Mouse (Mus musculus) embryo, embryonic 11.5 days (tissue): ENCODE data around the gene Nipa2.

Experiments used
- DNase-seq: peaks from one replicate; pipeline ENCODE4 v3.0.0-alpha.2; 2012; ENCODE audit warnings: low read depth, low spot score

Gene Nipa2

GRCm38 (mm10) chr7:55962004-55962908 is at the start of gene Nipa2:
TSS of gene Nipa2 (minus strand) at chr7:55962476.
- peak; percentile 85 for DNase-seq

- DNase-seq, result no peak
Measured at GRCm38 (mm10) chr7:56011018-56011333, 48.7 kb upstream of the Nipa2 start.

DNA sequence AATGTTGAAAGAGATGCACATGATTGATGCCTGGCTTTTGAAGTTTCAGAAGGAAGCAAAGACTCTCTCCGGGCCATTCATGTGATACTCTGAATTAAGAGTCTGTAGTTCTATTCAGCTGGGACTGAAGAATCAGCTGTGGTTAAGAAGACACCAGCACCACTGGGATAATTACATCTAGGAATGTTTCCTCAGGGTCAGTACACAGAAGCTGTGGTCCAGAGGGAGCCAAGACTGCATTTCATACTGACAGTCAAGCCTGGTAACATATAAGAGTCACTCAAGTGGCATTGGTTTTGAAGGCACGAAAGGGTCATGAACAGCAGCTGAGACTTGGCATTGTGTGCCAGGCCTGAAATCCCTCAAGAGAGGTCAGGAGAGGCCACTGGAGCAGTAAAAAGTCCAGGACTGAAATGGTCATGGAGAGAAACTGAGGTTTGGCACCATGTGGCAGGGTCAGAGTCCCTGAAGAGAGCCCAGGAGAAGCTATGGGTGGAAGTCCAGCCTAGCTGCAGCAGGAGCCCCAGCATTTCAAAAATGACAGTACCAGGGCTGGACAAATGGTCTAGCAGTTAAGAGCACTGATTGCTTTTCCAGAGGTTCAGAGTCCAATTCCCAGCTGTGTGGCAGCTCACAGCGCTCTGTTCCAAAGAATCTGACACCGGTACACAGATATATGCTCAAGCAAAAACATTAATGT is 48.2 kb upstream of the Nipa2 start:
- DNase-seq, result no peak

- DNase-seq, result no peak
Measured at GRCm38 (mm10) chr7:55998997-55999396, 36.7 kb upstream of the Nipa2 start.

DNA sequence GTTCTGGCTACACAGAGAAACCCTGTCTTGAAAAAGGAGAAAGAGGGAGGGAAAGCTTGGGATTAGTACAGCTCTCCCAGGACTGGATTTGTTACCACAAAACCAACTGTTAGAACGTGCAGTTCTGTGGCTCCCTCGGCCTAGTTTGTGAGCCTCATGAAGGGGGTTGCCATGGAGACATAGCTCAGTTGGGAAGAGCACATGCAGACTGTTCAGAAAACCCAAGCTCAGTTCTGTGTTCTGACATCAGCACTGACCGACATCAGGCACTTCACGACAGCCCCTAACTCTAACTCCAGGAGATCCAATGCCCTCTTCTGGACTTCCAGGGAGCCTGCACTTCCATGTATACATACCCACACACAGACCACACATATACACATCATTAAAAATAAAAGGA is 32.7 kb upstream of the Nipa2 start:
- DNase-seq, result no peak

- no peak for DNase-seq
Measured at GRCm38 (mm10) chr7:55991858-55992257, 29.6 kb upstream of the Nipa2 start.

DNA sequence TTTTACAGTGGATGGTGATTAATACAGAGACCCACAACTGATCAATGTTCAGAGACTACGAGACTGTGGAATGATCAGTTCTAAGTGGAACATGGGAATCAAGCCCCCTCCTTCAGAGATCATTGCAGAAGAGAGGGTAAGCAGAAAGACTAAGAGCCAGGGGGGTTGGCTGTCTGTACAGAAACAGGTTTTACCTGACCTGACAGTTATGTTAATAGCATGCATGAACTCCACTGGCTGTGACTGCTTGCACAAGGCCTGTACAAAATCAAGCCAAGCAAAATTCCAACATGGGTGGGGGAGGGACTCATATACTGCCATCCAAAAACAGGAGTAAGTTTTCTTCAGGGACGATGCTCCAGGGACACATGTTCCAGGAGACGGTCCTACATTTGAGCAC is 28.9 kb upstream of the Nipa2 start:
- DNase-seq, result no peak

DNA sequence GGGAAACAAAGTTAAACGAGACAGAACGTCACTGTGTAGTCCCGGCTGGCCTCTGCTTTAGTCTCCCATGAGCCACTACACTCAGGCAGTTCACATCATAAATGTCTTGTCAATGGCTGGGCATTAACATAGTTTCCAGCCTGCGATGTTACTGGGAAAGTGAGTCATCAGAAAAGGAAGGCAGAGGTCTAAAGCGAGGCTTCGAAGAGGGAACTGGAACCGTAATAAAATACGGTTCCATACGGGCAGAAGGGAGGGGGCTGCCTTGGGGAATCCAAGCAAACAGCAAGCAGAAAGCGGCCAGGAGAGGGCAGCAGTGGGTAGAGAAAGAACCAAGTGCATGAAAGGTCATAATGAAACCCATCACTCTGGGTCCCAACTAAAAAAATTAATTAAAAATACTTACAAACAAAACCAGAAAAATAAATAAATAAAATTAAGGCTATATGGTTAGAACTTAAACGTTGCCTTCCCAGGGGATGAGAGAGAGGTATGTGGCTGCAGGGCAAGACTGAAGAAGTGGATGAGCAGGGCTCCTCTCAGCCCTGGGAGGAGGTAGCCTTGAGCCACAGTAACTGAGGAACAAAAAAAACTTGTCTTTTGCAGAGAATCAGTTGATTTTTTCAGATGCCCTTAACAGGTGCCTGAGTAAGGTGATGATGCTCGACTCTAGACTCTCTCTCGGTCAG is 24.4 kb upstream of the Nipa2 start:
- DNase-seq, result peak; percentile 62

- DNase-seq, result no peak
Measured at GRCm38 (mm10) chr7:55984754-55985153, 22.5 kb upstream of the Nipa2 start.

DNA sequence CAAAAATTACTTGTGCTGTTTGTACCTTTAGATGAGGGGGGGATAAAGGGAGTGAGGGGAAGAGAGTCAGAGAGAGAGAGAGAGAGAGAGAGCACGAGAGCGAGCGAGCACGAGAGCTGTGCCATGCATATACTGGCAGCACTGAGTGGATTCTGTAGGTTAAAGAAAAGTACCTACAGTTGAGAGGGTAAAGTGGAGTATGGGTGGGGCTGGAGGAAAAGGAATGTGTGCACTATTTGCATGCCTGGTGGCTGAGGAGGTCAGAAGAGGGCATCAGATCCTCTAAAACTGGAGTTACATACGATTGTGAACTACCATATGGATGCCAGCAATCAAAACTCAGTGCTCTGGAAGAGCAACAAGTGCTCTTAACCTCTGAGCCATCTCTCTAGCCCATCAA is 20.8 kb upstream of the Nipa2 start:
- no peak for DNase-seq

GRCm38 (mm10) chr7:55982010-55982700 is 19.9 kb upstream of the Nipa2 start:
- no peak for DNase-seq

DNA sequence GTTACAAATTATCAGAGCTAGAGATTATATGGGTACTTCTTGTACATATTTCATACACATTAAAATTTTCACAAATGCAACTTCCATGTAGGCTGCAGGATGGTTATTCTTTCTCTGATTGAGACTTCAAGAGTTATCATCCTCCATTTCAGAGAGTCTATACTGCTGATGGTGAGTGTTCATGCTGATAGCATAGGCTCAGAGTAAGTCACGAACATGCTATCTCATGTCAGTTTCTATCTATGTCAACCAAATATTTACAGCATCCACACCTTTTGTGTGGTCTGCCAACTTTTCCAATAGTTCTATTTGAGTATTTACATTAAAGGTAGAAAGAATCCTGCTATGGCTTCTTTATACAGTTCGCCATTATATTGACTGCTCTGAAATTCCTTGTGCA is 19.2 kb upstream of the Nipa2 start:
- DNase-seq, result no peak

GRCm38 (mm10) chr7:55974429-55974828 is 12.2 kb upstream of the Nipa2 start:
- DNase-seq, result no peak

GRCm38 (mm10) chr7:55969415-55969814 is 7.1 kb upstream of the Nipa2 start:
- no peak for DNase-seq

DNA sequence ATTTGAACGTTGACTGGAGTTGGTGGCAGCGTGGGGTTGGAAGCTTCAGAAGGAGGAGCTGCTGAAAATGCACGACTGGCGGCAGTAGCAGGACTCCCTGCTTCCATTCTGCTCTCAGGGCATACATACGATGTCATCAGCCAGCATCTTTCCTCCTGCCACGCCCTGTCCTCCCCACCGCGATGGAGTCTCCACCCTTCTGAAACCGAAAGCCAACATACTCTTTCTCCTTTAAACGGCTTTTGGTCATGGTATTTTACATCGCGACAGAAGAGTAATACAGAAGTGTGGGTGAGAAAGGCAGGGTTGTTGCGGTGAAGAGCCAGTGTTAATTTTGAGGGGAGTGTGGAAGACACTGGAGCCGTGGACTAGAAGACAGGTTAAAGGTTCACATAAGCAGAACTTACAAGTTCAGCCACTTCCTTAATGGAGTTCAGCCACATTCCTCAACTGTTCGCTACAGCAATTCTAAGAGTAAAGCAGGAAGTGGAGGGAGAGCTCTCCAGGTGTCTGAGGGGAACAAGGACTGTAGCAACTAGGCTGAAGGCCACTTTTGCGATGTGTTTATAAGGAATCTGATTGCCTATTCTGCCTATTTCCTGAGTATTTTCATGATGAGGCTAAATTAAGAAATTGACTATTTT is 6.1 kb upstream of the Nipa2 start:
- no peak for DNase-seq

- no peak for DNase-seq
Measured at GRCm38 (mm10) chr7:55966866-55967460, 4.7 kb upstream of the Nipa2 start.

GRCm38 (mm10) chr7:55960506-55960905 is 1.8 kb downstream of the Nipa2 start:
- DNase-seq, result no peak

DNA sequence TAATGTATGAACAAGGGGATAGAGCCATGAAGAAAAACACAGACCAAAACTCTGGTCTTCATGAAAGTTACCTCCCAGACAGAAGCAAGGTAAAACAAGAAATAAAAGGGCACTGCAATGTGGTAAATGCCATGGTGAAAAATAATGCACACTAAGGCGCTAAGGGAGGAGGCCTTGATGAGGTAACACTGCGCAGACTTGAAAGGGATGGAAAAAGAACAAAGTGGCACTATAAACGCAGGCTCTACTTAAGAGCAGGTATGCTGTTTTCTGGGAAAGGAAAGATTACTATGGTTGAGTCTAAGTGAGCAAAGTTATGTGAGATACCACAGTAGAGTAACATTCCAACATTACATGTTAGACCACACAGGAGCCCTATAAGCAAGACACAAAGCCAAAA is 2.5 kb downstream of the Nipa2 start:
- no peak for DNase-seq

DNA sequence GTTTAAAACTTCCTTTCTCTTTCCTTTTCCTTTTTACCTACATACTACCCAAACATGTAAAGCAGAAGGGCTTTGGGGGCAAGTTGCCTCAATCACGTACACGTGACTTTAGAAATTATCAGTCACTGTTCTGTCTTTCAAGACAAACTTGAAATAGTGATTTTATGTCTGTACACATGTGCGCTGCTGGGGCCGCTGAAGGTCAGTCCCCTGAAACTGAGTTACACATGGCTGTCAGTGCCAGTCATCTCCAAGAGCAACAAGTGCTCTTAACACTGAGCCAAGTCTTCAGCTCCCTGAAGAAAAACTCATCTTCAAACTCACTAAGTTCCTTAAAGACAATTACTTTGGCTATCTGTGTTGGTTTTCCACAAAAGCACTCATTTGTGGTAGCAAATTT is 4.4 kb downstream of the Nipa2 start:
- no peak for DNase-seq

GRCm38 (mm10) chr7:55957178-55957577 is 5.1 kb downstream of the Nipa2 start:
- DNase-seq, result no peak

- no peak for DNase-seq
Measured at GRCm38 (mm10) chr7:55956054-55956453, 6.2 kb downstream of the Nipa2 start.
